Mouse (Mus musculus): ENCODE data around the gene Ss18l1.

DNA sequence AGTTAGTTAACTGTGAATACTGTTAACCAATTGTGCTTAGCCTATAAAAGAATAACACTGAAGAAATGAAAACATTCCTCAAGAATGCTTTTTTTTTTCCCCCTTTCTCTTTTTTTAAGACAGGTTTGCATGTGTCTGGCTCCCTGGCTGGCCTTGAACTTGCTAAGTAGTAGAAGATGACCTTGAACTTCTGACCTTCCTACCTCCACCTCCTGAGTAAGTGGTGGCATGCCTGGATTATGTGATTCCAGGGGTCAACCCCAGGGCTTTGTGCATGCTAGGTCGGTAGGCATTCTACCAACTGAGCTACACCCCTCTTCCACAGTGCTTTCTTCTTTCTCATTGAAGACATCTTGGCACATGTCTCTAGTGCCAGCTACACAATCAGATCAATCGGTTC is 29.4 kb downstream of the Ss18l1 start:
- no peak for TF ChIP-seq CTCF (IDR thresholded peaks at IDR 0.05; ENCODE audit: low read depth, low read length)
- TF ChIP-seq TAL1 (conservative IDR thresholded peaks at IDR 0.05; ENCODE audit: low read depth, low read length), result no peak
